Mouse (Mus musculus) neural tube, embryonic 14.5 days (tissue): ENCODE measurements around the gene 9130213A22Rik. TPM values are rescaled to one million over a fixed set of nuclear protein-coding genes. Genes with fewer than 3 reads are reported as not detected.
A peak's percentile ranks its signal among the peaks of the same experiment; 100 is the strongest.

ENCODE experiments used
- ATAC-seq: fragments of 200-750 bp; cut with Nextera tagmentation; 2 replicates; pipeline ENCODE4 v1.8.0; 2017; ENCODE audit warnings: low read depth, mild to moderate bottlenecking, moderate TSS enrichment, moderate library complexity
- H3K27ac ChIP-seq: fragments of 300-500 bp; sonication (generic); 2 replicates; pipeline ENCODE4 v1.5.1; 2014; ENCODE audit warnings: low read depth, mild to moderate bottlenecking, control low read depth, low read length, moderate library complexity, mixed read lengths
- H3K27me3 ChIP-seq: fragments of 300-500 bp; sonication (generic); 2 replicates; pipeline ENCODE4 v1.6.1; 2014; ENCODE audit warnings: low read length; ENCODE audit not compliant: control insufficient read depth, insufficient read depth
- H3K36me3 ChIP-seq: fragments of 300-500 bp; sonication (generic); 2 replicates; pipeline ENCODE4 v1.6.1; 2014; ENCODE audit warnings: low read length, mixed read lengths; ENCODE audit not compliant: control insufficient read depth, insufficient read depth
- H3K4me1 ChIP-seq: fragments of 300-500 bp; sonication (generic); 2 replicates; pipeline ENCODE4 v1.6.1; 2014; ENCODE audit warnings: low read length; ENCODE audit not compliant: control insufficient read depth, insufficient read depth
- H3K4me2 ChIP-seq: fragments of 300-500 bp; sonication (generic); 2 replicates; pipeline ENCODE4 v1.6.1; 2014; ENCODE audit warnings: mild to moderate bottlenecking, low read depth, low read length, control low read depth
- H3K4me3 ChIP-seq: fragments of 300-500 bp; sonication (generic); 2 replicates; pipeline ENCODE4 v1.5.1; 2014; ENCODE audit warnings: low read depth, low read length, control low read depth, mixed read lengths
- H3K9ac ChIP-seq: fragments of 300-500 bp; sonication (generic); replicated peaks from 2 replicates; pipeline ENCODE4 v1.6.1; 2014; ENCODE audit warnings: low read depth, mild to moderate bottlenecking, control low read depth, low read length, mixed read lengths
- H3K9me3 ChIP-seq: fragments of 300-500 bp; sonication (generic); 2 replicates; pipeline ENCODE4 v1.6.1; 2016; ENCODE audit warnings: low read length; ENCODE audit not compliant: control insufficient read depth
- WGBS: fragments of 180-500 bp; shearing (Covaris S2); extraction: QIAGEN DNeasy Blood & Tissue Kit; methylation state at CpG from one replicate; pipeline ENCODE4 v1.1.7; 2014; 5-methylcytosine and 5-hydroxymethylcytosine counted together
- polyA plus RNA-seq: library from polyadenylated mRNA; unstranded; fragments of >200 nt; fragmentation: Nextera tagmentation; extraction: Ambion mirVana; gene quantifications from 2 replicates; pipeline ENCODE4 v1.2.1, GENCODE M21; 2014

Gene 9130213A22Rik
- polyA plus RNA-seq, 1 experiment from 2014 or later = 0.48 TPM

DNA sequence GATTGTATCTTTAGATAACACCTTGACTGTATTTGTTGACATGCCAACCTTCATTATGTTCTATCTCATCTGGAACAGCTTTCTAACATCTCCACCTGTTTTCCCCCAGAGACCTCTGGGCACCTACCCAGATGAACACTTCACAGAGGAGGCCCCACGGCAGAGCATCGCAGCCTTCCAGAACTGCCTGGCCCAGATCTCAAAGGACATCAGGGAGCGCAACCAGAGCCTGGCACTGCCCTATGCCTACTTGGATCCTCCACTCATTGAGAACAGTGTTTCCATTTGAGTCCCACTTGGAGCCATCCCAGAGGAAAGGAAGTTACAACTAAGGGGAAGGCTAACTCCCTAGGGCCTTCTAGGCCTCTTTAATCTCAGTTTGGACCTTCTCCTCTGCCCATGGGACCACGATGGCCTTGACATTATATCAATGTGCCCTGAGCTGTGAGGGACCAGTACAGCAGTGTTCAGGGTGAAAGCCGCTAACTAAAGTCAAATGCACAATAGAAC lies 26.1 kb upstream of the 9130213A22Rik start:
- H3K9ac ChIP-seq = no peak overlapping the region
- no peak overlapping the region for H3K4me3 ChIP-seq
- ATAC-seq = no peak
- no peaks in the 10 kb centered on the region for H3K36me3 ChIP-seq
- H3K27ac ChIP-seq = no peak overlapping the region
- no peak overlapping the region for H3K4me2 ChIP-seq
- H3K9me3 ChIP-seq = no peaks in the 10 kb centered on the region
- WGBS = 93% methylated on average over 5 of the region's 5 CpGs
- H3K4me1 ChIP-seq = no peaks in the 10 kb centered on the region
- H3K27me3 ChIP-seq = no peaks in the 10 kb centered on the region

DNA sequence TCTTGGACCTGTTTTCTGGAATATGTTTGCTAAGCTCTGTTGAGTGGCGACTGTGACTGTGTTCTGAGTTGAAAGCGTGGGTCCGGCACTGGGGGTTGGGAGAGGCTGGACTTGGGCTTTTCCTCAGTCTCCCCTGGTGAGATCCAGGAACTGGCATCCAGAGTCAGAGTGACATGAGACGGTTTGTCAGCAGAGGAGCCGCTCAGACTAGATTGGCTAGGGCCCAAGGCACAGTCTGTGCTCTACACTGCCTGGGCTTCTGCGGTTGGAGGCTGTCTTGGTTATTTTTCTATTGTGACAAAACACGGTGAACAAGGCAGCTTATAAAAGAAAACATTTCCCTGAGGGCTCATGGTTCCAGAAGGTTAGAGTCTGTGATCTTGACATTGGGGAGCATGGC lies 25.2 kb upstream of the 9130213A22Rik start:
- Histone ChIP-seq H3K4me2 (no peak overlapping the region), H3K27ac (no peak overlapping the region), H3K9ac (no peak overlapping the region), H3K9me3 (no peaks in the 10 kb centered on the region), H3K27me3 (no peaks in the 10 kb centered on the region), H3K4me1 (no peaks in the 10 kb centered on the region), H3K4me3 (no peak overlapping the region), H3K36me3 (no peaks in the 10 kb centered on the region)
- no peak for ATAC-seq
- 74% methylated on average over 7 of the region's 7 CpGs for WGBS

DNA sequence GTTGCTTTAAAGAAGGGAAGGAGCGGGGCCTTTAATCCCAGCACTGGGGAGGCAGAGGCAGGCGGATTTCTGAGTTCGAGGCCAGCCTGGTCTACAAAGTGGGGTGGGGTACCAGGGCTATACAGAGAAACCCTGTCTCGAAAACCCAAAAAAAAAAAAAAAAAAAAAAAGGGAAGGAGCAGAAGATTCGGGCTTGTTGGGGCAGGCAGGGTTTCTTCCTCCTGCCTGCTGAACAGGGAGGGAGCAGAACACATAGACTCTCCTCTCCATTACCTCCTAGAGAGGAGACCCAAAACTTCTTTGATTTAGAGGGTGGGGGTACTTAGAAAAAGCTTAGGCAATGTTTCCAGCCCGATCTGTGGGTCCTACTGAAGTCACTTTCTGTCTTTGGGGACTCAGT lies 13.0 kb upstream of the 9130213A22Rik start:
- no peak for ATAC-seq
- 96% methylated on average over 5 of the region's 6 CpGs for WGBS
- Histone ChIP-seq H3K36me3 (no peaks in the 10 kb centered on the region), H3K4me3 (no peak overlapping the region), H3K27me3 (no peaks in the 10 kb centered on the region), H3K4me2 (no peak overlapping the region), H3K4me1 (no peaks in the 10 kb centered on the region), H3K27ac (no peak overlapping the region), H3K9me3 (no peaks in the 10 kb centered on the region), H3K9ac (no peak overlapping the region)

DNA sequence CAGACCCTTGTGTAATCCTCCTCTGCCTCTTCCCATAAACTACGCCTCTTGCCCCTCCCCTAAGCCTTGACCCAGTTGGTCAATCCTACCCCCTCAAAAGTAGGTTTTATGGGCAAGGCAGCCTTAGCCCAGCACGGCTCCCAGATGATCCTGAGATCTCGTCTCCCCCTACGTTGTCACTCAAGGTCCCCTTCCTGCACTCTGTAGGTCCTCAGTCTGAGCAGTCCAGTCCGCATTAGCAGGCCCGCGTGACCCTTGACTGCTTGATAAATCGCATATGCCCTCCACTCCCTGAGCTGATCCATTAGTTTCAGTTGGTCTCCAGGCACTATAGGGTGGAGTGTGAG lies 12.2 kb upstream of the 9130213A22Rik start:
- ATAC-seq = peak; percentile 25; the same call in 1 of the 2 replicates
- peak overlapping the region; percentile 39 for H3K4me3 ChIP-seq
- H3K27me3 ChIP-seq = no peaks in the 10 kb centered on the region
- no peak overlapping the region for H3K27ac ChIP-seq
- H3K9ac ChIP-seq = no peak overlapping the region; the same call in 1 of the 2 replicates
- H3K36me3 ChIP-seq = no peaks in the 10 kb centered on the region
- no peaks in the 10 kb centered on the region for H3K9me3 ChIP-seq
- peak overlapping the region; percentile 59 for H3K4me2 ChIP-seq
- H3K4me1 ChIP-seq = no peaks in the 10 kb centered on the region
- WGBS = 29% methylated on average over 8 of the region's 8 CpGs

DNA sequence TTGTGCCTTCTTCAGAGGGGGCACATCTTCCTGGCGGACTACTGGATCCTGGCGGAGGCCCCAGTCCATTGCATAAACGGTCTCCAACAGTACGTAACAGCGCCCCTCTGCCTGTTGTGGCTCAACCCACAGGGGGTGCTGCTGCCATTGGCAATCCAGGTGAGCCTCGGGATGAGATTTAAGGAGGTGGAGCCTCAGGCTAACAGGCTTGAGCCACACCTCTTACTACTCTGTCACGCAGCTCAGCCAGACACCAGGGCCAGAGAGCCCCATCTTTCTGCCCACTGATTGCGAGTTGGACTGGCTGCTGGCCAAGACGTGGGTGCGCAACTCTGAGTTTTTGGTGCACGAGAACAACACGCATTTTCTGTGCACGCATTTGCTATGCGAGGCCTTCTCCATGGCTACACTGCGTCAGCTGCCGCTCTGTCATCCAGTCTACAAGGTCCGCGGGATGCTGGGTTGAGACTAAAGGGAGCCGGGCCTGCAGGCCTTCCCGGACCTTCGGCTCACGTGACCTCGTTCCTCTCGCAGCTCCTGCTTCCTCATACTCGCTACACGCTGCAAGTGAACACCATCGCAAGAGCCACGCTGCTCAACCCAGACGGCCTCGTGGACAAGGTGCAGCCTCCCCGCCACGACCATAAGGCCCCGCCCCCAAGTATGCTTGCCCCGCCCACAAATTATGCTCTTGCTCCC lies 11.7 kb upstream of the 9130213A22Rik start:
- H3K27ac ChIP-seq = 0 out of 2 replicates have a peak overlapping the region, but pooled peaks have one; percentile 5
- no peaks in the 10 kb centered on the region for H3K9me3 ChIP-seq
- WGBS = 2% methylated on average over 34 of the region's 34 CpGs
- H3K27me3 ChIP-seq = no peaks in the 10 kb centered on the region
- peak overlapping the region; percentile 39 for H3K4me3 ChIP-seq
- H3K4me2 ChIP-seq = peak overlapping the region; percentile 59
- peak; percentile 68 for ATAC-seq
- peak overlapping the region; percentile 47 for H3K9ac ChIP-seq
- H3K4me1 ChIP-seq = no peaks in the 10 kb centered on the region
- no peaks in the 10 kb centered on the region for H3K36me3 ChIP-seq

DNA sequence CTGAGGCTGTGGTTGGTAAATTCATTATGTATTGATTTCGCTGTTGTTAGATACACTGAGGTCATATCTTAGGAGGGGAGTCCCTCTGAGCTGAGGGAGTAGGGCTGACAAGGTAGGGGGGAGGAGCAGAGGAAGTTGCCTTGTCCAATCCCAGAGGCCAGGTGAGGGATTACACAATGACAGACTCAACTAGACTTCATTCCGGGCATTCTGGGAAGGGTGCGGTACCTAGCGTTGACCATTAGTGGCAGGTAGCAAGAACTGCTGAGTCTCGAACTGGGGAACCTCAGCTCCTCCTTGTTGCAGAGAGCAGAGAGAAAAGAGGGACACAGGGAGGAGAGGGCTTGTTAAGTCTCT lies 11.2 kb upstream of the 9130213A22Rik start:
- H3K9me3 ChIP-seq = no peaks in the 10 kb centered on the region
- no peaks in the 10 kb centered on the region for H3K36me3 ChIP-seq
- no peak overlapping the region for H3K27ac ChIP-seq
- peak overlapping the region; percentile 59; the same call in 1 of the 2 replicates for H3K4me2 ChIP-seq
- H3K4me1 ChIP-seq = no peaks in the 10 kb centered on the region
- H3K9ac ChIP-seq = no peak overlapping the region
- WGBS = 13% methylated on average over 5 of the region's 5 CpGs
- H3K27me3 ChIP-seq = no peaks in the 10 kb centered on the region
- ATAC-seq = 0 out of 2 replicates have a peak, but pooled peaks have one; percentile 8
- peak overlapping the region; percentile 39 for H3K4me3 ChIP-seq

DNA sequence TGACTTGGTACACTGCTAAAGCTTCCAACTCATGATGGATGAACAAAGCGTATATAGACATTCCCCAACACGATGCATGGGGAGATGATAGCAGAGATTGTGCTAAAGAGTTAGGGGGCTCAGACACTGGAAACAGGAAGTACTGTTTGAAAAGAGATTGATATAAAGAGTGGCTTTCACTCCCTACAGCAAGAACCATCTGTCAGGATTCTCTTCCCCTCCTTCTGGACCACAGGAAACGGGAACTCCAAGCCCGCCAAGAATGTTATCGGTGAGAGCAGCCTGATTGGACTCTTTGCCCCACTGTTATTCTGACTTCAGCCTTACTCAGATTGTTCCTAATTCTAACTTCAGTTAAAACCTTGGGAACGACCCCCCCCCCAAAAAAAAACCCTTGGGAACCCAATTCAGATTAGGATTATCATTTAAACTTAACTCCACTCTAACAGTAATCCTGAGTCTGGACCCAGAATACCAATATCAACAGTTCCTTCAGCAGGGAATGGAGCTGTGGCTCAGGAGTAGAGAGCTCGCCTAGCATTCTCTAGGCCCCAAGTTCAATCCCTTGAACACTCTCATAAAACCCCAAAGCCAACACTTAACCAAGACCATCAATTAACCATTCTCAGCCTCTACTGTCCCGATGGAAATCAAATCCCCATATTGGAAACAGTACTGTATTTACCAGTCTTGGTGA lies 6.2 kb upstream of the 9130213A22Rik start:
- Histone ChIP-seq H3K36me3 (no peaks in the 10 kb centered on the region), H3K4me3 (no peak overlapping the region), H3K27me3 (no peaks in the 10 kb centered on the region), H3K4me2 (no peak overlapping the region), H3K9ac (no peak overlapping the region), H3K27ac (no peak overlapping the region), H3K9me3 (no peaks in the 10 kb centered on the region), H3K4me1 (0 out of 2 replicates have a peak, but pooled peaks cover 5% of the 10 kb centered on the region)
- no peak for ATAC-seq
- WGBS = 75% methylated on average over 8 of the region's 8 CpGs

DNA sequence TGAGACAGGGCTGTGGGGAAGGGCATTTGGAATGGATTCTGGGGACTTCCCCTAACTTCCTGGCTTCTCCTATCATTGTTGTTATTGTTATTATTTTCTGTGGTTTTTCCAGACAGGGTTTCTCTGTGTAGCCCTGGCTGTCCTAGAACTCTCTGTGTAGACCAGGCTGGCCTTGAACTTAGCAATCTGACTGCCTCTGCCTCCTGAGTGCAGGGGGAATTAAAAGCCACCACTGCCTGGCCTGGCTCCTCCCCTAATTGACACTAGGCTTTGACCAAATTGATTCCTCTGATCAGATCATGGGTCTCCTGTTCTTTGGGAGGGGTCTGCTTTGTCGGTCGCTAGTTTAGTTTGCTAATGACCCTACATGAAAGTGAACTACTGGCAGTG lies 4.3 kb upstream of the 9130213A22Rik start:
- 59% methylated on average over 2 of the region's 2 CpGs for WGBS
- Histone ChIP-seq H3K4me3 (no peak overlapping the region), H3K27me3 (0 out of 2 replicates have a peak, but pooled peaks cover 2% of the 10 kb centered on the region), H3K36me3 (no peaks in the 10 kb centered on the region), H3K27ac (no peak overlapping the region), H3K9me3 (no peaks in the 10 kb centered on the region), H3K9ac (no peak overlapping the region), H3K4me2 (peak overlapping the region; percentile 74), H3K4me1 (0 out of 2 replicates have a peak, but pooled peaks cover 5% of the 10 kb centered on the region)
- ATAC-seq = no peak
